In the genomic region with DNA sequence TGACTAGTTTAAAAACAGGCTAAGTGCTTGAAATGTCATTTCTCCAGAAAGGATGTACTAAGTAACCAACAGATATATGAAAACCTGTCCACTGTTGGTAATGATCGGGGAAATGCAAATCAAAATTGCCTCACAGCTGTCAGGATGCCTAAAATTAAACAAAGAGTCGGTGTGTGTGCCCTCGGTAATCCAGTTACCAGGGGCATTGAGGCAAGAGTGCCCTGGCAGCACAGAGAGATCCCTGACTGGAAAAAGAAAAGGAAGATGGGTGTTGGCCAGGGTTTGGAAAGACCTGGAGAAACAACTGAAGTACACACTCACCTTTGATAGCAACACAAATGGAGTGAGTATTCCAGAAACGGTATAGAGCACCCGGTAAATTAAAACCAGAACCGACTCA, we compare ENCODE assay signal across 28 mouse cellular contexts.
"Had no signal": no experiment of that assay in that cellular context is flagged by ENCODE, and none has a peak within 500 bp of the region (broad histone marks: within the 10 kb centered on the region; RNA-seq: fewer than 3 reads in every experiment).

No protein-coding gene starts in this region.

- H3K9ac ChIP-seq: heart, embryonic 12.5 days; hindbrain, embryonic 12.5 days; hindbrain, embryonic 14.5 days; intestine, embryonic 15.5 days; kidney, embryonic 15.5 days; limb, embryonic 13.5 days; limb, embryonic 15.5 days; liver, embryonic 12.5 days; liver, embryonic 14.5 days had no signal

- H3K4me2 ChIP-seq: heart, embryonic 12.5 days; hindbrain, embryonic 12.5 days; hindbrain, embryonic 14.5 days; intestine, embryonic 15.5 days; kidney, embryonic 15.5 days; limb, embryonic 13.5 days; limb, embryonic 15.5 days; liver, embryonic 12.5 days had no signal

- H3K9me3 ChIP-seq: heart, embryonic 10.5 days; heart, embryonic 12.5 days; hindbrain, embryonic 10.5 days; hindbrain, embryonic 12.5 days; intestine, embryonic 15.5 days; kidney, embryonic 15.5 days; limb, embryonic 13.5 days; limb, embryonic 15.5 days; liver, embryonic 12.5 days had no signal

- H3K4me1 ChIP-seq: heart, embryonic 12.5 days; hindbrain, embryonic 12.5 days had no signal

- H3K36me3 ChIP-seq: heart, embryonic 10.5 days; heart, embryonic 12.5 days; hindbrain, embryonic 10.5 days; hindbrain, embryonic 12.5 days; intestine, embryonic 15.5 days; kidney, embryonic 15.5 days; limb, embryonic 13.5 days; limb, embryonic 15.5 days; liver, embryonic 12.5 days had no signal

- H3K4me3 ChIP-seq: heart, embryonic 10.5 days; heart, embryonic 12.5 days; hindbrain, embryonic 10.5 days; hindbrain, embryonic 12.5 days; intestine, embryonic 15.5 days; kidney, embryonic 15.5 days; limb, embryonic 13.5 days; limb, embryonic 15.5 days; liver, embryonic 12.5 days had no signal

- H3K27ac ChIP-seq: heart, embryonic 10.5 days; hindbrain, embryonic 10.5 days; hindbrain, embryonic 12.5 days; hindbrain, embryonic 14.5 days; intestine, embryonic 15.5 days; kidney, embryonic 15.5 days; kidney, postnatal 0 days; limb, embryonic 13.5 days; limb, embryonic 15.5 days; liver, embryonic 12.5 days; liver, embryonic 14.5 days had no signal

- DNase-seq: gastrocnemius, postnatal 14 days; gastrocnemius, postnatal 36 days; heart, adult 18-20 months; heart, postnatal 14 days; heart, postnatal 36 days; kidney, adult 11 months; kidney, adult 2 months; kidney, adult 9 months; kidney, postnatal 14 days; kidney, postnatal 36 days; layer of hippocampus, adult 9-11 months; layer of hippocampus, postnatal 36 days; left cerebral cortex, postnatal 4 days; lung, adult 18-20 months had no signal

- ATAC-seq: hindbrain, embryonic 16.5 days; inflammation-experienced regulatory T-cells, adult 6 months; intestine, embryonic 15.5 days; liver, embryonic 12.5 days had no signal

- H3K27me3 ChIP-seq: hindbrain, embryonic 12.5 days; intestine, embryonic 15.5 days; kidney, embryonic 15.5 days; limb, embryonic 13.5 days; limb, embryonic 15.5 days; liver, embryonic 12.5 days had no signal
